Mouse (Mus musculus) liver, postnatal 0 days (tissue): ENCODE data around the gene Plxna1.

Experiments used
- CTCF ChIP-seq: sonication (generic); IDR thresholded peaks from 2 replicates; pipeline ENCODE4 v1.5.1; 2016; ENCODE audit warnings: antibody characterized with exemption, low read depth
- EP300 ChIP-seq: IDR thresholded peaks from 2 replicates; pipeline ENCODE4 v1.6.1; 2016; ENCODE audit warnings: antibody characterized with exemption, low read depth, mild to moderate bottlenecking

DNA sequence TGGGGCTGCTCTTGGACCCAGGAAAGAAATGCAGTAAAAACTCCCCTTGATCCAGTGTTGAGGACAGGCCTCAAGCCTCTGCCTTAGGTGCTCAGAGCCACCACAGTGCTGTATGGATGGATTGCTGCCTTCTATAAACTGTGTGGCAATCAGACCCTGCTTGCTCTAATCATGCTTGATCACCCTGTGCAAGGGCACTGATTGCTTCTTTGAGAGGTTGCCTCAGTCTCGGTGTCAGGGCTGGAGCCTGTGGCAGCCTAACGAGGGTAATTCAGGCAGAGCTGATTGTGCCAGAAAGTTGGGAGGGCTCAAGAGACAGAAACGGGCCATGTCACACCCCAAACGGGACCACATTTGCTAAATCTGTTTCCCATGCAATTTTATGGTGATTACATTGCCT lies 47.2 kb downstream of the Plxna1 start:
- TF ChIP-seq CTCF, result no peak
- no peak for TF ChIP-seq EP300
